Mouse (Mus musculus) forebrain, embryonic 15.5 days (tissue): ENCODE data around the gene Spaca6. TPM values are rescaled to one million over a fixed set of nuclear protein-coding genes. Genes with fewer than 3 reads are reported as not detected.
"Not testable (repeated sequence)": the region's sequence is repeated elsewhere in the genome, so short reads cannot be mapped to it uniquely, and the experiment has no call there.

Experiments
- ATAC-seq: fragments of 200-750 bp; cut with Nextera tagmentation; replicated peaks from 2 replicates; pipeline ENCODE4 v1.8.0; 2017; ENCODE audit warnings: mild to moderate bottlenecking, moderate TSS enrichment, moderate library complexity
- H3K27ac ChIP-seq: fragments of 300-500 bp; sonication (generic); replicated peaks from 2 replicates; pipeline ENCODE4 v1.5.1; 2015; ENCODE audit warnings: mild to moderate bottlenecking, inconsistent platforms
- H3K27me3 ChIP-seq: fragments of 300-500 bp; sonication (generic); 2 replicates; pipeline ENCODE4 v1.6.1; 2015; ENCODE audit warnings: inconsistent platforms
- H3K36me3 ChIP-seq: fragments of 300-500 bp; sonication (generic); 2 replicates; pipeline ENCODE4 v1.6.1; 2015; ENCODE audit warnings: mild to moderate bottlenecking, inconsistent platforms
- H3K4me1 ChIP-seq: fragments of 300-500 bp; sonication (generic); 2 replicates; pipeline ENCODE4 v1.6.1; 2015; ENCODE audit warnings: inconsistent platforms
- H3K4me2 ChIP-seq: fragments of 300-500 bp; sonication (generic); replicated peaks from 2 replicates; pipeline ENCODE4 v1.6.1; 2015; ENCODE audit warnings: mild to moderate bottlenecking, inconsistent platforms
- H3K4me3 ChIP-seq: fragments of 300-500 bp; sonication (generic); 2 replicates; pipeline ENCODE4 v1.5.1; 2015; ENCODE audit warnings: mild to moderate bottlenecking, inconsistent platforms
- H3K9ac ChIP-seq: fragments of 300-500 bp; sonication (generic); replicated peaks from 2 replicates; pipeline ENCODE4 v1.6.1; 2015; ENCODE audit warnings: mild to moderate bottlenecking, inconsistent platforms
- H3K9me3 ChIP-seq: fragments of 300-500 bp; sonication (generic); 2 replicates; pipeline ENCODE4 v1.6.1; 2016; ENCODE audit warnings: inconsistent platforms
- WGBS: fragments of 180-500 bp; shearing (Covaris S2); methylation state at CpG from one replicate; pipeline ENCODE4 v1.1.7; 2015; ENCODE audit warnings: mixed read lengths; 5-methylcytosine and 5-hydroxymethylcytosine counted together
- polyA plus RNA-seq: library from polyadenylated mRNA; unstranded; fragments of >200 nt; fragmentation: Nextera tagmentation; extraction: Ambion mirVana; gene quantifications from 2 replicates; pipeline ENCODE4 v1.2.1, GENCODE M21; 2015

The Spaca6 gene
- polyA plus RNA-seq, 1 experiment from 2014 or later = 26.8 TPM

DNA sequence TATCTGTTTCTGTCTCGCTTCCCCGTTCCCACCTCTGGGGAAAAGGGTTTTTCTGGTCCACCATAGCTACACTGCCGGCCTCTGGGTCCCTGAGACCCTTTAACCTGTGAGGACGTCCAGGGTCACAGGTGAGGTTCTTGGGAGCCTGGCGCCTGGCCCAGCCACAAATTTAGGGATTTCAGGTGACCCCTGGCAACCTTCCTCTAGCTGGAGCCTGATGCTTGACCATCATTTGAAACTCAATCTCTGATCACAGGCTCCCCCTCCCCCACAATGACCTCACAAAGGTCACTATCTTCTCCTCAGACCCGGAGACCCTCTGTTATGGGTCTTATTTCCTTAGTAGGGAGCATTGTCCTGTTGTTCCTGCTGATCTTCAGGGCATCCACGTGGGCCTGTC, 3.8 kb downstream of the Spaca6 start:
- H3K4me1 ChIP-seq = peaks cover 62% of the 10 kb centered on the region
- no peak for ATAC-seq

DNA sequence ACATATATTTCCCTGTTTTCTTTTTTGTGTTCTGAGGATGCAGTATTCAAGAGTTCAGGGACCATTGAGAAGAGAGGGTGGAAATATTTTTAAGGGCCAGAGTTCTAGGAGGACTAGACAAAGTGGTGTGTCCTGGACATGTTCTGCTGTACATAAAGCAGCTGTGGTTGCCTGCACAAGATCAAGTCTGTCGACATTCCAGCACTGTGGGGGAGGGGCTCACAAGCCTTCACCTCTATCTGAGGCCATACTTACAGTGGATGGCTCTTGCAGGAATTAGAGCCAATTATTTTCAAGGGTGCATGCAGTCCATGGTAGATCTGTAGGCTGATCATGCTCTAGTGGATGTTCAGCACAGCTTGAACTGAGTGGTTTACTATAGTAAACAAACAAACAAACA, 7.9 kb downstream of the Spaca6 start:
- ATAC-seq = no peak
- H3K4me3 ChIP-seq = no peak overlapping the region
- peaks cover 24% of the 10 kb centered on the region for H3K36me3 ChIP-seq
- H3K4me1 ChIP-seq = peaks cover 85% of the 10 kb centered on the region
- no peaks in the 10 kb centered on the region for H3K9me3 ChIP-seq
- whole genome bisulfite sequencing = 14% methylated on average over 1 of the region's 1 CpGs
- no peak overlapping the region for H3K4me2 ChIP-seq
- H3K9ac ChIP-seq = no peak overlapping the region
- no peaks in the 10 kb centered on the region for H3K27me3 ChIP-seq
- no peak overlapping the region for H3K27ac ChIP-seq

More for the DNA sequence above, 3.8 kb downstream of the Spaca6 start:
- H3K9ac ChIP-seq = no peak overlapping the region
- H3K36me3 ChIP-seq = peaks cover 17% of the 10 kb centered on the region
- WGBS = 79% methylated on average over 7 of the region's 7 CpGs
- no peaks in the 10 kb centered on the region for H3K9me3 ChIP-seq
- peak overlapping the region; percentile 82 for H3K4me2 ChIP-seq
- no peak overlapping the region for H3K27ac ChIP-seq
- no peaks in the 10 kb centered on the region for H3K27me3 ChIP-seq
- H3K4me3 ChIP-seq = peak overlapping the region; percentile 95

DNA sequence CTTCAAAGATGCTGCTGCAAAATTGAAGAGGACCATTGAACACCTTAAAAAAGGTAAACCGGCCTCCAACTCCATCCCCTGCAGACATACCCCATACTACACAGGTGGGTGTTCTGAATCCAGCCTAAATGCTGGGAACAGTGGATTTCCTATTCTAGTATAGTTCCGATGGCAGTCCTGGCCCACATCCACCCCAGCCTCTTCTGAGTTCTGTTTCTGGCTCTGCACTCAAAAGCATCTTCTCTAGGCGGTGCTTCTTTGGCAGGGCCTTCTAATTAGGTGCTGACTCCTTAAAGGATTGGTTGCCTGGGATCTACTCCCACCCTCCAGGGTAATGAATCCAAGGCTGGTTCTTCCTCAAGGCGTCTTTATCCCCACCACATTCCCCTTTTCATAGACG, 9.1 kb downstream of the Spaca6 start:
- Histone ChIP-seq H3K27ac (peak overlapping the region; percentile 42; the same call in 1 of the 2 replicates), H3K36me3 (peaks cover 34% of the 10 kb centered on the region), H3K4me3 (no peak overlapping the region), H3K4me1 (peaks cover 73% of the 10 kb centered on the region), H3K9me3 (no peaks in the 10 kb centered on the region), H3K9ac (no peak overlapping the region), H3K27me3 (no peaks in the 10 kb centered on the region), H3K4me2 (no peak overlapping the region)
- no peak for ATAC-seq
- WGBS = 52% methylated on average over 5 of the region's 5 CpGs

- Histone ChIP-seq H3K4me2 (peak overlapping the region; percentile 66), H3K36me3 (peaks cover 27% of the 10 kb centered on the region), H3K9ac (peak overlapping the region; percentile 56), H3K4me1 (peaks cover 62% of the 10 kb centered on the region), H3K27ac (peak overlapping the region; percentile 82), H3K4me3 (peak overlapping the region; percentile 49), H3K27me3 (no peaks in the 10 kb centered on the region), H3K9me3 (no peaks in the 10 kb centered on the region)
- 8% methylated on average over 13 of the region's 13 CpGs for WGBS
- no peak for ATAC-seq
Measured at GRCm38 (mm10) chr17:17837426-17837825, 10.5 kb downstream of the Spaca6 start.

DNA sequence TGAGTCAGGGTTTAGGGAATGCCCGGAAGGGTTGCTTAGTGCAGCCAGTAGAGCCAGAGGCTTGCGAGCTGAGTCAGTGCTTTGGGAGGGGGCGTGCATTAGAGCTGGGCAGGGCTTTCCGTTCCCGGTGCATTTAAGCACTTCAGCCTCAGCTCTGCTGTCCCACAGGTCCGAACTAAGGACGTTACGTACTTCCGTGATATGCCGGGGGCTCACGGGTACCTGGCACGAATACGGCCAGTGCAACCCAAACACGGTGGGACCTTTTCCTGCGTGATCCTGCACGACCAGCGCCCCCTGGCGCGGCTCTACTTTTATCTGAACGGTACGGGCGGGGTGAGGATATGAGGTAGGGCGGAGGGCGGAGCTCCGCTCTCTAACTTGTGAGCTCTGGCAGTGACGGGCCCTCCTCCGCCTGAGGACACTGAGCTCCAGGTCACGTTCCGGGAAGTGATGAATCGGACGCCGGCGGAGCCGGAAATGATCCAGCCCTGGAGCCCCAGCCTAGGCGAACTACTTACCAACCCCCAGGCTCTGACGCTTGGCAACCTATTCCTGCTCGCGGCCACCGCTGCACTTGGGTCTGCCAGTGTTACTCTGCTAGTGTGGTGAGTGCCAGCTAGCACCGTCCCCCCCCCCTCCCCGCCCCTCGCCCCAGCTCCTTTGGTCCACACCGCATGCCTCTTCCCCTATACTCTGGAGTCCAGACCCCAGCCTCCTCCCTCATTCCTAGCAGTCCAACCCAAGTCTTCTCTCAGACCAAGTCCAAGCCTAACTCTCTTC, 11.2 kb downstream of the Spaca6 start:
- H3K4me2 ChIP-seq = peak overlapping the region; percentile 66
- WGBS = under 1% methylated on average over 43 of the region's 43 CpGs
- H3K27ac ChIP-seq = peak overlapping the region; percentile 82
- H3K4me3 ChIP-seq = peak overlapping the region; percentile 49
- no peaks in the 10 kb centered on the region for H3K9me3 ChIP-seq
- peak; percentile 97 for ATAC-seq
- peaks cover 27% of the 10 kb centered on the region for H3K36me3 ChIP-seq
- H3K4me1 ChIP-seq = peaks cover 55% of the 10 kb centered on the region
- H3K27me3 ChIP-seq = no peaks in the 10 kb centered on the region
- peak overlapping the region; percentile 56 for H3K9ac ChIP-seq

- no peak for ATAC-seq
- Histone ChIP-seq H3K9ac (no peak overlapping the region), H3K9me3 (no peaks in the 10 kb centered on the region), H3K4me3 (no peak overlapping the region), H3K4me2 (no peak overlapping the region), H3K4me1 (peaks cover 44% of the 10 kb centered on the region), H3K27ac (no peak overlapping the region), H3K27me3 (no peaks in the 10 kb centered on the region), H3K36me3 (peaks cover 20% of the 10 kb centered on the region)
- WGBS = 93% methylated on average over 2 of the region's 2 CpGs
Measured at GRCm38 (mm10) chr17:17839276-17839675, 12.3 kb downstream of the Spaca6 start.

DNA sequence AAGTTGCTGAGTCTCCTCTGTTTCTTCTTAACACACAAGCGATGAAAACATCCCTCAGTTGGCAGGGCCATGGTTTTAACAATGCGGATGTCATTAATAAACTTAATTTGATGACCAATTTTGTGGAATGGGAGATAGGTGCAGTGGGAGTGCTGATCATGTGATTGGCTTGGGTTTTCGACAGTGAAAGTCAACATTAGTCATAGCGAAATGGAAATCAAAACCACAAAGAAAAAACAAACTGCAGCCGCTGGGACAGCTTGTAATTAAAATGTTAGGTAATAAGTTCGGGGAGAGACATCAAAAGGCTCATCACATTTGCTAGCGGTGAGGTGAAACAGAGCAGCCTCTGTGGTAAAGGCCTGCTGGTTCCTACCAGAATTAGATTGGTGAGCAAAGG, 13.8 kb downstream of the Spaca6 start:
- WGBS = 93% methylated on average over 7 of the region's 7 CpGs
- Histone ChIP-seq H3K27me3 (no peaks in the 10 kb centered on the region), H3K27ac (no peak overlapping the region), H3K4me1 (peaks cover 31% of the 10 kb centered on the region), H3K4me2 (no peak overlapping the region), H3K4me3 (no peak overlapping the region), H3K9me3 (no peaks in the 10 kb centered on the region), H3K36me3 (peaks cover 20% of the 10 kb centered on the region), H3K9ac (no peak overlapping the region)
- ATAC-seq = no peak

GRCm38 (mm10) chr17:17843534-17844261, 16.7 kb downstream of the Spaca6 start:
- no peak overlapping the region for H3K4me3 ChIP-seq
- H3K27ac ChIP-seq = no peak overlapping the region
- H3K36me3 ChIP-seq = peaks cover 14% of the 10 kb centered on the region
- H3K4me2 ChIP-seq = no peak overlapping the region
- H3K9me3 ChIP-seq = no peaks in the 10 kb centered on the region
- H3K4me1 ChIP-seq = peaks cover 7% of the 10 kb centered on the region
- ATAC-seq = peak; percentile 65
- H3K27me3 ChIP-seq = no peaks in the 10 kb centered on the region
- no peak overlapping the region for H3K9ac ChIP-seq
- WGBS = 77% methylated on average over 27 of the region's 27 CpGs

DNA sequence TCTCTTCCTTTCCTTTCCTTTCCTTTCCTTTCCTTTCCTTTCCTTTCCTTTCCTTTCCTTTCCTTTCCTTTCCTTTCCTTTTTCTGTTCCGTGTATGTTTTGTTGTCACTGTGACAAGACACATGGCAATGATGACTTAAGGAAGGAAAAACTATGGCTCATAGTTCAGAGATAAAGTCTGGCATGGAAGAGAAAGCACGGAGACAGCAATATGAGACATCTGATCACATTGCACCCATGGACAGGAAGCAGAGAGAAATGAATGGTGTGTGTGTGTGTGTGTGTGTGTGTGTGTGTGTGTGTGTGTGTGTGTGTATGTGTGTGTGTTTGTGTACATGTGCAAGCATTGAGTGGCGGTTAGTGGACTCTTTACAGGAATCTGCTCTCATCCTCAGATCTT, 17.6 kb downstream of the Spaca6 start:
- H3K9me3 ChIP-seq, H3K9ac ChIP-seq, H3K4me1 ChIP-seq, H3K27me3 ChIP-seq, H3K4me2 ChIP-seq, ATAC-seq, H3K4me3 ChIP-seq, H3K27ac ChIP-seq: not testable (repeated sequence)
- peaks cover 14% of the 10 kb centered on the region for H3K36me3 ChIP-seq
- WGBS = 91% methylated on average over 3 of the region's 3 CpGs

DNA sequence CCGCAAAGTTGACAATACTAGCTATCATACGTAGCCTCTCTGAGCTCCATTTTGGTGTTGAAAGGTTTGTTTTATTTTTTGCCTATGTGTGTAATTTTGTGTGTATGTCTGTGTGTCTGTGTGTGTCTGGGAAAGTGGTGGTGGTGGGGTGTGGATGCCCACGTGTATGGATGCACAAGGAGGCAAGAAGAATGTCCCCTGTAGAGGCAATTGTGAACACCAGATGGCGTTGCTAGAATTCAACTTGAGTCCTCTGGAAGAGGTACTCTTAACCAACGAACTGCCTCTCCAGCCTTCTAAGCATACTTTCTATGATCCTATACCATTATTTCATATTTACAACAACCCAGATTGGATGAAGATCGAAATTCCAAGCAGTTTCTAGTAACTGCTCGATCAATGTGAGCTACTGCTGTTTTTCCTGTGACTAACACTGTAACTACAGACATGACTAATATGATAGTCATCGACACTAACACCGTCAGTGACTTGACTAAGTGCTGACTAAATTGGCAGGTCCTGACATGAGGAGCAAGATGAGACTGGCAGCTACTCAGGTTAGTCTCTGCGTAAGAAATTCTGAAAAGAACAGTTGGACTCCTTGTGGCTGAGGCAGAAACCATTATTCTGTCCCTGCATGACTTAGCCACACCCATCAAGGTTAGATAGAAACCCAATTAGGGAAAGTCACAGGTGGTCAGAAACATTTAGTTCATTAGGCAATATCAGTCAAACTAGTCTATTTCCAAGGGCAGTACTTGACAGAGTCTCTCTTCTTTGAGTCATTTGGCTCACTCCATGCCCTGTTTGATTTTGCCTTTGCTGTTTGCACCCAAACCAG, 18.4 kb downstream of the Spaca6 start:
- no peak for ATAC-seq
- no peaks in the 10 kb centered on the region; the same call in 1 of the 2 replicates for H3K27me3 ChIP-seq

DNA sequence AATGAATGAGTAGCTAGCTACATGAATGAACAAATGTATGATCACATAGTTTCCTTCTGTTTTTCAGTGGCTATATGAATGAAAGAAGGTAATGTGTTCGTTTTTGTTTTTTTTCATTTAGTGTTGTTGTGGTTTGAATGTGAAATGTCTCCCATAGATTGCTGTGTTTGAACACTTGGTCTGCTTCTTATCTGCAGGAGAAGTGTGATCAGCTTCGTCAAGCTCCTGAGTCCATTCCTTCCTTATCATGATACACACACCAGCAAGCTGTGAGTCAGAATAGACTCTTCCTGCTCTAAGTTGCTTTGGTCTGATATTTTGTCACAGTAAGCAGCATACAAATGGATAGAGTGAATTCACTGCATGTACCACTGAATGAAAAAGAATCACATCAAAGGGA, 22.0 kb downstream of the Spaca6 start:
- Histone ChIP-seq H3K4me1 (no peaks in the 10 kb centered on the region), H3K27me3 (no peaks in the 10 kb centered on the region; the same call in 1 of the 2 replicates), H3K36me3 (no peaks in the 10 kb centered on the region), H3K9ac (no peak overlapping the region), H3K27ac (no peak overlapping the region), H3K9me3 (no peaks in the 10 kb centered on the region), H3K4me2 (no peak overlapping the region), H3K4me3 (no peak overlapping the region)
- ATAC-seq = no peak
- WGBS = 80% methylated on average over 2 of the region's 2 CpGs

More for the DNA sequence above, 18.4 kb downstream of the Spaca6 start:
- Histone ChIP-seq H3K9ac (no peak overlapping the region), H3K4me2 (no peak overlapping the region), H3K4me1 (no peaks in the 10 kb centered on the region), H3K4me3 (no peak overlapping the region), H3K36me3 (peaks cover 9% of the 10 kb centered on the region), H3K9me3 (no peaks in the 10 kb centered on the region), H3K27ac (no peak overlapping the region)
- WGBS = 69% methylated on average over 10 of the region's 10 CpGs
